Mouse (Mus musculus): ENCODE results near the gene Copg2. TPM values are rescaled to one million over a fixed set of nuclear protein-coding genes. Genes with fewer than 3 reads are reported as not detected.
"Not testable (repeated sequence)": the region's sequence is repeated elsewhere in the genome, so short reads cannot be mapped to it uniquely, and the experiment has no call there.

The Copg2 gene
- polyA plus RNA-seq, 2 experiments: 29.8 to 33.8 TPM

- ATAC-seq (ENCODE audit: low FRiP score, low read depth): no peak
- Histone ChIP-seq H3K4me2 (replicated peaks; ENCODE audit: low read depth, low read length, severe bottlenecking) (no peak overlapping the region), H3K9me3 (ENCODE audit: control insufficient read depth, low read length) (no peaks in the 10 kb centered on the region), H3K27me3 (ENCODE audit: control insufficient read depth, insufficient read depth, low read length) (no peaks in the 10 kb centered on the region), H3K9ac (ENCODE audit: low read depth, low read length, severe bottlenecking) (no peak overlapping the region), H3K4me1 (ENCODE audit: control insufficient read depth, insufficient read depth, low read length) (no peaks in the 10 kb centered on the region), H3K4me3 (replicated peaks; ENCODE audit: low read length) (no peak overlapping the region), H3K27ac (replicated peaks; ENCODE audit: low read depth, low read length) (no peak overlapping the region), H3K36me3 (ENCODE audit: control insufficient read depth, insufficient read depth, low read length) (no peaks in the 10 kb centered on the region; the same call in 1 of the 2 replicates)
- no peak for TF ChIP-seq POLR2A (IDR thresholded peaks at IDR 0.05; ENCODE audit: borderline replicate concordance, extremely low read depth, insufficient read depth, insufficient read length)
- WGBS: 25% methylated on average over 2 of the region's 2 CpGs
- no peak for DNase-seq (ENCODE audit: low spot score)
Measured at GRCm38 (mm10) chr6:30832241-30832640, 64.4 kb downstream of the Copg2 start.

DNA sequence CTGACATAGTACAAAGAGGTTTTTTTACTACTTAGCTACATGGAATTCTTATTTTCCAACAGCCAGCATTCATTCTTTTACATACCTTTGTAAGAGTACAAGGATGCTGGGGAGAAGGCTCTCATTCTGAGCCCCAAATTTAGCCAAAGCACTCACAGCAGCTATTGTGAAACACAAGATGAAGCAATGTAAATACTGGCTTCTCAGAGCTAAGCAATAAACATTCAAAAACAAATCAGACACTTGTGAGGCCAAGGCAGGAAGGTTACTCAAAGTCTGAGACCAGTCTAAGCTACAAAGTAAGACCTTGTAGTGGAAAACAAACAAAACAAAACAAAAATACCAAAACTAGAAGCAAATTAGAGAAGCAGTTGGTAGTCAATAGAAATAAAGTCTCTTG is 83.0 kb downstream of the Copg2 start:
- H3K9me3 ChIP-seq (ENCODE audit: control insufficient read depth, low read length): no peaks in the 10 kb centered on the region
- H3K27ac ChIP-seq (replicated peaks; ENCODE audit: low read depth, low read length): no peak overlapping the region
- H3K4me2 ChIP-seq (replicated peaks; ENCODE audit: low read depth, low read length, severe bottlenecking): no peak overlapping the region
- no peaks in the 10 kb centered on the region for H3K27me3 ChIP-seq (ENCODE audit: control insufficient read depth, insufficient read depth, low read length)
- no peak for TF ChIP-seq POLR2A (IDR thresholded peaks at IDR 0.05; ENCODE audit: borderline replicate concordance, extremely low read depth, insufficient read depth, insufficient read length)
- peaks cover 4% of the 10 kb centered on the region; the same call in 1 of the 2 replicates for H3K4me1 ChIP-seq (ENCODE audit: control insufficient read depth, insufficient read depth, low read length)
- H3K36me3 ChIP-seq (ENCODE audit: control insufficient read depth, insufficient read depth, low read length): peaks cover 5% of the 10 kb centered on the region; the same call in 1 of the 2 replicates
- H3K9ac ChIP-seq (ENCODE audit: low read depth, low read length, severe bottlenecking): no peak overlapping the region
- DNase-seq (ENCODE audit: low spot score) (no peak), ATAC-seq (ENCODE audit: low FRiP score, low read depth) (no peak)
- no peak overlapping the region for H3K4me3 ChIP-seq (replicated peaks; ENCODE audit: low read length)

DNA sequence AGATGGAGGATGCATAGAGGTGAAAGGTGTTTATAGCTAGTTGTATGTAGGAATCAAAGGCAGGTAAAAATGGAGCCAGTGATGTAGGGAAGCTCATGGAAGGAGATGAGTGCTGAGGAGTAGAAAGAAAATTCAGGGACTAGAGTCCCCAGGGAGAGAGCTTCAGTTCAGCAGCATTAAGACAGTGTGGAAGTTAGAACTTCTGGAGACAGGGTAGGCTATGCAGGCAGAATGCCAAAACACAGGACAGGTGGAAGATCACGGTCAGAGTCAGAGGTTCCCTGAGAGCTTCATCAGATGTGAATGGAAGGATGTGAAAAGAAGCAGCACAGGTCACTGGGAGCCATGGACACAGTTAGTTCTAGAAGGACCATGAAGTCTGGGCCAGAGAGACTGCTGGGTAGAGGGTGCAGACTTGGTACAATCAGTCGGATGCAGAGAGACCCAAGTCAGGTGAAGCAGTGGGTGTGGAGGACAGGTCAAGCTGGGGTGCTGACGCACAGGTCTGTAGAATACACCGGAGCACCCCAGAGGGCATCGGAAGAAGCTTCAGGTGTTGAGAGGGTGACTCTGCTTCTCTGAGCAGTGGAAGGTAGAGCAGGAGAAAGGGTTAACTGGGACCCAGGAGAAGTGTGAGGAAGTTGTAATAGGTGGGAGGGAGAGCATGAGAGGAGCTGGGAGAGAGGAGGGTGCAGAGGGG is 91.4 kb downstream of the Copg2 start:
- H3K4me3 ChIP-seq (replicated peaks; ENCODE audit: low read length): no peak overlapping the region
- 94% methylated on average over 5 of the region's 5 CpGs for WGBS
- no peaks in the 10 kb centered on the region for H3K9me3 ChIP-seq (ENCODE audit: control insufficient read depth, low read length)
- TF ChIP-seq POLR2A (IDR thresholded peaks at IDR 0.05; ENCODE audit: borderline replicate concordance, extremely low read depth, insufficient read depth, insufficient read length): no peak
- DNase-seq (ENCODE audit: low spot score) (no peak), ATAC-seq (ENCODE audit: low FRiP score, low read depth) (no peak)
- H3K27ac ChIP-seq (replicated peaks; ENCODE audit: low read depth, low read length): no peak overlapping the region
- H3K4me2 ChIP-seq (replicated peaks; ENCODE audit: low read depth, low read length, severe bottlenecking): no peak overlapping the region
- no peaks in the 10 kb centered on the region for H3K27me3 ChIP-seq (ENCODE audit: control insufficient read depth, insufficient read depth, low read length)
- peaks cover 22% of the 10 kb centered on the region for H3K36me3 ChIP-seq (ENCODE audit: control insufficient read depth, insufficient read depth, low read length)
- no peaks in the 10 kb centered on the region for H3K4me1 ChIP-seq (ENCODE audit: control insufficient read depth, insufficient read depth, low read length)
- no peak overlapping the region for H3K9ac ChIP-seq (ENCODE audit: low read depth, low read length, severe bottlenecking)

DNA sequence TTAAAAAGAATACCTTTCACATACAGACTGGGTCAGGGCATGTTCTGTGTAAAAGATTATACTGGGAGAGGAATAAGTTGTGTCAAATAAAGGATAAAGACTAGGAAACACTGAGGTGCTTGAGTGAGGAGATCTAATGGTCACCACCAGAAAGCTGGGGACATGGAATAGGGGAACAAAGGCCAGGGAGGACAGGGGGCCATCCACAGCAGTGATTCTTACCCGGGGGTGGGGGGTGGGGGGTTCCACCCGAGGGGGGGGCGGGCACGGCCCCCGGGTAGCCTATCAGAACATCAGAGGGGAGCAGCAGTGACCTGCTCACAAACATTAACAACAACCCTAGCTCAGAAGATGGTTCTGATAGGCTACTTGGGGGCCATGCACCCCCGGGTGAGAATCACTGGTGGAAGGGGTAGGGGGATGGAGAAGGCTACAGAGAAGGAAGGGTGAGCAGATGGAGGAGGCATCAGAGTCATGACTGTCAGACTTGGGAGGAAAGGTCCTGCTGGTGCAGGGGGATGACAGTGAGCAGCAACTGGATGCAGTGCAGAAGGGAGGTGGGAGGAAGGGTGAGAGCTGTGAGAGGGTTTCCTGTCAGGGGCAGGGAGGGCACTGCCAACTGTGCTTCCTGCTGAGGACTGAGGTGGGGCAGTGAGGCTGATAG is 92.1 kb downstream of the Copg2 start:
- WGBS: 80% methylated on average over 6 of the region's 6 CpGs
- peak; percentile 75 for ATAC-seq (ENCODE audit: low FRiP score, low read depth)

GRCm38 (mm10) chr6:30802915-30803314 is 93.7 kb downstream of the Copg2 start:
- peak; percentile 37; the same call in 1 of the 2 replicates for ATAC-seq (ENCODE audit: low FRiP score, low read depth)
- DNase-seq (ENCODE audit: low spot score); H3K9ac ChIP-seq (ENCODE audit: low read depth, low read length, severe bottlenecking); H3K4me1 ChIP-seq (ENCODE audit: control insufficient read depth, insufficient read depth, low read length); H3K9me3 ChIP-seq (ENCODE audit: control insufficient read depth, low read length); H3K4me2 ChIP-seq (replicated peaks; ENCODE audit: low read depth, low read length, severe bottlenecking); H3K27ac ChIP-seq (replicated peaks; ENCODE audit: low read depth, low read length); H3K27me3 ChIP-seq (ENCODE audit: control insufficient read depth, insufficient read depth, low read length); H3K4me3 ChIP-seq (replicated peaks; ENCODE audit: low read length): not testable (repeated sequence)
- H3K36me3 ChIP-seq (ENCODE audit: control insufficient read depth, insufficient read depth, low read length): peaks cover 18% of the 10 kb centered on the region
- WGBS: 83% methylated on average over 5 of the region's 7 CpGs

More for the DNA sequence above, 92.1 kb downstream of the Copg2 start:
- H3K36me3 ChIP-seq (ENCODE audit: control insufficient read depth, insufficient read depth, low read length): peaks cover 21% of the 10 kb centered on the region
- H3K4me2 ChIP-seq (replicated peaks; ENCODE audit: low read depth, low read length, severe bottlenecking); H3K27me3 ChIP-seq (ENCODE audit: control insufficient read depth, insufficient read depth, low read length); H3K4me3 ChIP-seq (replicated peaks; ENCODE audit: low read length); DNase-seq (ENCODE audit: low spot score); H3K9ac ChIP-seq (ENCODE audit: low read depth, low read length, severe bottlenecking); H3K27ac ChIP-seq (replicated peaks; ENCODE audit: low read depth, low read length); H3K9me3 ChIP-seq (ENCODE audit: control insufficient read depth, low read length); H3K4me1 ChIP-seq (ENCODE audit: control insufficient read depth, insufficient read depth, low read length): not testable (repeated sequence)

Measured in limb, embryonic 14.5 days (tissue).